Mouse (Mus musculus) heart, embryonic 15.5 days (tissue): Measurements from ENCODE around the gene Cabin1. TPM values are rescaled to one million over a fixed set of nuclear protein-coding genes. Genes with fewer than 3 reads are reported as not detected.

Experiments
- ATAC-seq: fragments of 200-750 bp; cut with Nextera tagmentation; replicated peaks from 2 replicates; pipeline ENCODE4 v1.8.0; 2017; ENCODE audit warnings: low read depth, moderate TSS enrichment; ENCODE audit not compliant: insufficient number of reproducible peaks, insufficient read depth, low FRiP score
- H3K27ac ChIP-seq: fragments of 300-500 bp; sonication (generic); 2 replicates; pipeline ENCODE4 v1.5.1; 2015; ENCODE audit warnings: mild to moderate bottlenecking, inconsistent platforms
- H3K27me3 ChIP-seq: fragments of 300-500 bp; sonication (generic); 2 replicates; pipeline ENCODE4 v1.6.1; 2015; ENCODE audit warnings: inconsistent platforms
- H3K36me3 ChIP-seq: fragments of 300-500 bp; sonication (generic); 2 replicates; pipeline ENCODE4 v1.6.1; 2015; ENCODE audit warnings: mild to moderate bottlenecking, inconsistent platforms
- H3K4me1 ChIP-seq: fragments of 300-500 bp; sonication (generic); replicated peaks from 2 replicates; pipeline ENCODE4 v1.6.1; 2015; ENCODE audit warnings: inconsistent platforms
- H3K4me2 ChIP-seq: fragments of 300-500 bp; sonication (generic); 2 replicates; pipeline ENCODE4 v1.6.1; 2015; ENCODE audit warnings: inconsistent platforms, mild to moderate bottlenecking, moderate library complexity
- H3K4me3 ChIP-seq: fragments of 300-500 bp; sonication (generic); 2 replicates; pipeline ENCODE4 v1.5.1; 2015; ENCODE audit warnings: mild to moderate bottlenecking, inconsistent platforms
- H3K9ac ChIP-seq: fragments of 300-500 bp; sonication (generic); 2 replicates; pipeline ENCODE4 v1.6.1; 2015; ENCODE audit warnings: mild to moderate bottlenecking, inconsistent platforms
- H3K9me3 ChIP-seq: fragments of 300-500 bp; sonication (generic); replicated peaks from 2 replicates; pipeline ENCODE4 v1.6.1; 2016; ENCODE audit warnings: inconsistent platforms
- WGBS: fragments of 180-500 bp; shearing (Covaris S2); methylation state at CpG from one replicate; pipeline ENCODE4 v1.1.7; 2015; ENCODE audit warnings: mixed read lengths; 5-methylcytosine and 5-hydroxymethylcytosine counted together
- polyA plus RNA-seq: library from polyadenylated mRNA; unstranded; fragments of >200 nt; fragmentation: Nextera tagmentation; extraction: Ambion mirVana; gene quantifications from 2 replicates; pipeline ENCODE4 v1.2.1, GENCODE M21; 2015

Cabin1 gene
- polyA plus RNA-seq, 1 experiment from 2014 or later: 25.2 TPM

DNA sequence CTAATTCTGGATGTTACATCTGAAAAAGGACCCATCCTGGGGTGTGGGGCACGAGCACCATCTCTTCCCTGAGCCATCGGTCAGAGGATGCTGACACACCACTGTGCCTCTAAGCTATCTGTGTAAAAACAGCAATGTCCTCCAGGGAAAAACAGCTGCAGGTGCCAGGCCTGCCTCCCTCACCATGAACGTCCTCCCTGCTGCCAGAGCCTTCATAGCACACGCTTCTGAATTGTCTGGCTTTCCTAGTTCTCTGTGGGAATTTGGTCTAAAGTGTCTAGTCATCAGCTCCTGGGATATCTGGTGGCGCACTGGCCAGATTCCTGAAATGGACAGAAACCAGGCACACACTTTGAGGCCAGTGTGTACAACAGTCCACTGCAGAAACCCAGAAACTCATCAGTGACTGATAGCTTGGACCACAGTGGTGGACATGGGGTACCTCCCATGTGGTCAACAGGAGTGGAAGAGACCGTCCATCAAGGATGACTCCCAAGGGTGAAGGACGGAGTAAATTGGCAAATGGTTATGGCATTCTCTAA is 163.9 kb downstream of the Cabin1 start:
- Histone ChIP-seq H3K27me3 (no peaks in the 10 kb centered on the region), H3K4me1 (peaks cover 2% of the 10 kb centered on the region; the same call in 1 of the 2 replicates), H3K9me3 (0 out of 2 replicates have a peak, but pooled peaks cover 4% of the 10 kb centered on the region), H3K4me3 (no peak overlapping the region), H3K4me2 (no peak overlapping the region), H3K36me3 (no peaks in the 10 kb centered on the region), H3K27ac (no peak overlapping the region), H3K9ac (no peak overlapping the region)
- WGBS: 53% methylated on average over 7 of the region's 7 CpGs
- ATAC-seq: no peak

Other genes starting within 250 kb of the Cabin1 start
- 84.9 and 92.3 TPM in 2 replicates for gene Snrpd3, start 246.8 kb downstream of the Cabin1 start, polyA plus RNA-seq
- gene Gucd1, start 246.4 kb downstream of the Cabin1 start, polyA plus RNA-seq: 22.8 and 25.6 TPM in 2 replicates
- gene Lrrc75b, start 204.0 kb downstream of the Cabin1 start, polyA plus RNA-seq: 1.7 and 2.2 TPM in 2 replicates
- gene Ggt1, start 202.7 kb downstream of the Cabin1 start, polyA plus RNA-seq: 0.48 and 0.86 TPM in 2 replicates
- 7.5 and 9.5 TPM in 2 replicates for gene Ggt5, start 175.0 kb downstream of the Cabin1 start, polyA plus RNA-seq
- gene Susd2, start 120.3 kb downstream of the Cabin1 start, polyA plus RNA-seq: 11.0 and 15.7 TPM in 2 replicates
- gene Ddt, start 9.1 kb upstream of the Cabin1 start, polyA plus RNA-seq: 40.0 and 40.9 TPM in 2 replicates
- not detected in 2 replicates for gene Gm20441, start 16.6 kb upstream of the Cabin1 start, polyA plus RNA-seq
- 4.4 and 8.3 TPM in 2 replicates for gene Gstt3, start 17.1 kb upstream of the Cabin1 start, polyA plus RNA-seq
- gene Gstt1, start 34.2 kb upstream of the Cabin1 start, polyA plus RNA-seq: 7.4 and 14.1 TPM in 2 replicates
- not detected in 2 replicates for gene Gstt4, start 58.2 kb upstream of the Cabin1 start, polyA plus RNA-seq
- gene Gstt2, start 73.1 kb upstream of the Cabin1 start, polyA plus RNA-seq: 10.4 and 16.3 TPM in 2 replicates
- gene Mif, start 95.9 kb upstream of the Cabin1 start, polyA plus RNA-seq: 1,758 and 1,798 TPM in 2 replicates
- gene Derl3, start 129.1 kb upstream of the Cabin1 start, polyA plus RNA-seq: 1.4 and 1.9 TPM in 2 replicates
- 93.7 and 118 TPM in 2 replicates for gene Smarcb1, start 157.3 kb upstream of the Cabin1 start, polyA plus RNA-seq
- 530 and 565 TPM in 2 replicates for gene Chchd10, start 168.8 kb upstream of the Cabin1 start, polyA plus RNA-seq
- gene Mmp11, start 172.2 kb upstream of the Cabin1 start, polyA plus RNA-seq: 25.6 and 38.1 TPM in 2 replicates
- 0.68 and 0.71 TPM in 2 replicates for gene Gm867, start 176.3 kb upstream of the Cabin1 start, polyA plus RNA-seq
- 0.32 and 0.35 TPM in 2 replicates for gene Vpreb3, start 178.7 kb upstream of the Cabin1 start, polyA plus RNA-seq
- 0.05 and 0.15 TPM in 2 replicates for gene Gm5134, start 190.2 kb upstream of the Cabin1 start, polyA plus RNA-seq